Mouse (Mus musculus): Measurements from ENCODE around the gene Hist1h4i.
"Not testable (repeated sequence)": the region's sequence is repeated elsewhere in the genome, so short reads cannot be mapped to it uniquely, and the experiment has no call there.

Hist1h4i gene

DNA sequence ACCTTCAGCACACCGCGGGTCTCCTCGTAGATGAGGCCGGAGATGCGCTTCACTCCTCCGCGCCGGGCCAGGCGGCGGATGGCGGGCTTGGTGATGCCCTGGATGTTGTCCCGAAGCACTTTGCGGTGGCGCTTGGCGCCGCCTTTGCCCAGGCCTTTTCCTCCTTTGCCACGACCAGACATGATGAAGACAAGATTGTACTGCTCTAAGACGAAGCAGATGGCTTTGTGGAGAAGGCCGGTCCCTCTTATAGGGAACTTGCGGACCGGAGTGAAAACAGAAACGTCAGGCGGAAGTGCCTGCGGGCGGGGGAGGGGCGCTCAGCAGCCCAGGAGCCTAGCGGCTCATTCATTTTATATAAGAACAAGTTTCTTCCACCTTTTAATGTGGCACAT is at the start of gene Hist1h4i:
Hist1h4i (minus strand) TSS at position 221 of the 395 bp plus-strand sequence.
- peak; percentile 84 for DNase-seq (ENCODE audit: low read depth, low spot score)

DNA sequence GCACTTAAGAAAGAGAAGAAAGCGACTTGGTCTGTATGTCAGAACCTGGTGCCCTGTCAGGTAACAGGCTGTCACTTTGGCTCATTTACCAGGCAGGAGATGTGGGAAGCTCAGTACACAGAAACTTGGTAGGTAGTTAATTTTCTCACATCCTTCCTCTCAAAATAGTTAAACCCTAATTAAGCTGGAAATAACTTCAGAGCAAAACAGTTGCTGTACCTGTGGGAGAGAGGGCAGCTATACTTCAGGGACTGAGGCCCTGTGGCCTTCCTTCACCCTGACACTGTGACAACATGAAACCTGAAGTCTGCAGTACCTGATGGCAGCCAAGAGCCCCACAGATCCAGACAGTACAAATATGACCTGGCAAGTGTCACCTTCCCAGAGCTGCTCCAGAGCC is 43.0 kb upstream of the Hist1h4i start, which contains the start of gene Vmn1r188:
Vmn1r188 (plus strand) TSS at position 301 of the 400 bp plus-strand sequence.
- DNase-seq (ENCODE audit: low read depth, low spot score) = not testable (repeated sequence)

DNA sequence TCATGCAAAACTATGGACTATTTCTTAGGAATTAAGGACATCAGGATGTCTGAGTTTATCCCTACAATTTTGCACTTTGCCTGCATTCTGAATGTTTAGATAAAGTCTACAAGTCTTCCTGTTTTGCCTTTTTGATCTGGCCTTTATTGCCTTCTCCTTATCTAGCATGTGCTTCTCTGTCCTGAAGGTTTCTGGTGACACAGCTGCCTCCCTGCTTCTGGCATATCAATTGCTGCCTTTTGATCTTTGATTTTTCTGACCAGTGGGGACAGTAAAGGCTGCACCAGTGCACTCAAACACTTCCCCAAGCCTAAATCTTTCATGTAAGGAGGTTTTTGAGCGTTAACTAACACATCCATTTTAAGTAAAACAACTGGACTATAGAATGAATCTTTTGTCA is 22.3 kb upstream of the Hist1h4i start:
- no peak for DNase-seq (ENCODE audit: low read depth, low spot score)

DNA sequence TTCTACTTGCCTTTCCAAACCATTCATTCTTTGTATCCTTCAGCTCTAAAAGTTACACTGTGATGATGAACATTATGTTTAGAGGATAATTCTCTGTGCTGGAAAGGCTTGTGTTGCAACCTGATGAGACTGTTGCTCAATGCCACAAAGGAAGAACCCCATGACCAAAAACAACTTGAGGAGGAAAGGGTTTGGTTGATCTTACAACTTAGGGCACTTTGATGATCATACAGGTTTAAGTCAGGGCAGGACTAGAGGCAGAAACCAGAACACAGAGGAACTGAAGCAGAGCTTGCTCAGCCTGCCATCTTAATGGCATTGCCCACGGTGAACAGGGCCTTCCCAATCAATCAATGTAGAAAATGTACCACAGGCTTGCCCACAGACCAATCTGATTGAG is 20.3 kb upstream of the Hist1h4i start:
- DNase-seq (ENCODE audit: low read depth, low spot score) = no peak

DNA sequence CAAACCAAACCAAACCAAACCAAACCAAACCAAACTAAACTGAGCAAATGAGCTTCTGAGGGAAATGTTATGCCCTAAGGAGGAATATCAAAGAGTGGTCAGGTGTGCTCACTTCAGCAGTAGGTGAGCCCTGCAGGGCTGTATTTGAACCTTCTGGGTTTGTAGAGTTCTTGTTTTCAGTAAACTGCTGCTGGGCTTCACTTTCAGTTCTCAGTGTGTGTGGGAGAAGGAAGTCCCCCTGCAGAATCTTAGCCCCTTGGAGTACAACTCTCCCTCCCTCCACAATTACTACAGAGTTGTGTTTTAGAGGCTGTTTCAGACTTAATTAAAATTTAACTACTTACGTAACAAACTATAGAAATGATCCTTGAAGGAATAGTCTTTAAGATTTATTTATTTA is 12.6 kb upstream of the Hist1h4i start:
- no peak for DNase-seq (ENCODE audit: low read depth, low spot score)

DNA sequence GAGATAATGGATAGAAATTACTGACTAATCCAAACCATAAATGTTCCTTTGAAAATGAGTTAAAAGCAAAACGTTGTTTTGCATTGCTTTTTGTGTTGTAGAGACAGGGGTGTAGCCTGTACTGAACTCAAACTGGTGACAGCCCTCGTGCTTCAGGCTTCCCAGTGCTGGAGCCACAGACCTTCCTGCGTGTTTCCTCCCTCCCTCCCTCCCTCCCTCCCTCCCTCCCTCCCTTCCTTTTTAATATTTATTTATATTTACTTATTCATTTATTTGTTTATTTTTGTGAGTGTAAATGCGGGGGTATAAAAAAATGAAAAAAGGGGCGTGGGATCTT is 10.3 kb upstream of the Hist1h4i start:
- DNase-seq (ENCODE audit: low read depth, low spot score) = no peak

DNA sequence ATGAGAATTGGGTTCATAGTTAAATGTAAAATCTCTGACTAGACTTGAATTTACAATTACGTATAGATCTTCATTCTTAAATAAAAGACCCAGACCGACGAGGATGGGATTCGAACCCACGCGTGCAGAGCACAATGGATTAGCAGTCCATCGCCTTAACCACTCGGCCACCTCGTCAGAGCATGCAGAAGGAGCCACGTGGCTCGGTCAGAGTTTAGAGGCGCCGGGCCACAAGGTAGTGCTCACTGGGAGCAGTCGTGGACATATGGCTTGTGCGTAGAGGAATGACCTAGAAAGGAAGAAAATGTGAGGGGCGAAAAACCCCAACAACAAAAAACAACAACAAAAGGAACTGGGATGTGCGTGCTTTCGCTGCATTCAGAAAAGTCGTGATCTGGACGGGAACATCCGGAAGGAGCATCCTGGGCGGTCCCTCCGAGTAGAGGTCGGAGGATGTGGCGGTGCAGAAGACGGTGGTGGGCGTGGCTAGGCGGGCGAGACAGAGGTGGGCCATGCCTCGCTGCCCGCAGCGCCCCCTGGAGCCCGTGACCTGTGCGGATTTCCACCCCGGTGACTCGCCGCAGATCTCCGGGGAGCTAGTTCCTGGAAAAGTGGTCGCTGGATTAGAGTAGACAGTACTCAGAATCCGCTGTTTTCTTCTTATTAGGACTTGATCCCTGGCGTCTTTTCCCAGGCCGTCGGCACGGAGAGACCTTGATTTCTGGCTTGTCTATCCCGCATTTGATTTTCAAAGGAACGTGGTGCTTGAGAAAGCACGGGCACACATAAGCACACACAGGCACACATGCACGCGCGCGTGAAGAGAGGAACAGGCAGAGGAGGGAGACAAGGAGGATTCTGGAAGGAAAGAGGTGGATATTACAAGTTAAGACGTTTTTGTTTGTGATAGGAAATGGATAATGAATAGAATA is 9.7 kb upstream of the Hist1h4i start:
- peak; percentile 90 for DNase-seq (ENCODE audit: low read depth, low spot score)

DNA sequence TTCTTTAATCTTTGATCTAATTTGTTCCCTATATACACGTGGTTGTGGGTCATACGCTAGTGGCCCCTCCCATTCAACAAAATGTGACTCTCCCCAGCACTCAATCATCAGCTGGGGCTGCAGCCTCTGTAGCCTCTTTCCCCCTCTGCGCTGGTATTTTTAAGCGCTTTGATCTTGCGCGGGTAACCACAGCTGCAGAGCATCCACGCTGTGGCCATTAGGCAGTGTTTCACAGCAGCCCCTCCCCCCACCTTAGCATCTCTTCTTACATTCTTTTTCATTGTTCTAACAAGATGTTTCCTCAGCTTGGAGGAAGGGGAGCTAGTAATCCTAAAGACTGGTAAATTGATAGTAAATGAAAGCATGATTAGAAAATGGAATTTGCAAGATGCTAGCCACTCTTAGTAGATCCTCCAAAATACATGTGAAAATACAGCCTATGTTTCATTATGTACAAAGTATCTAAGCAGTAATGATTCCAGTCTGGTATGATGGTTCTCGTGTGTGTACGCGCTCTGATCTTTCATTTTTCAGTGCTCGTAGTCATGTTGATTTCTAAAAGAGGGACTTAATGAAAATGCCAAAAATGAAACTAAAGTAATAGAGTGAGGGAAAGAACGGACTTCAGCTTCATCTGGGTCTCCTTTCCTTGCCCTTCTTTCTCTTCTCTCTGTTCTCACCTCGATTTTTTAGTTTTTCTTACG is 8.7 kb upstream of the Hist1h4i start:
- no peak for DNase-seq (ENCODE audit: low read depth, low spot score)

DNA sequence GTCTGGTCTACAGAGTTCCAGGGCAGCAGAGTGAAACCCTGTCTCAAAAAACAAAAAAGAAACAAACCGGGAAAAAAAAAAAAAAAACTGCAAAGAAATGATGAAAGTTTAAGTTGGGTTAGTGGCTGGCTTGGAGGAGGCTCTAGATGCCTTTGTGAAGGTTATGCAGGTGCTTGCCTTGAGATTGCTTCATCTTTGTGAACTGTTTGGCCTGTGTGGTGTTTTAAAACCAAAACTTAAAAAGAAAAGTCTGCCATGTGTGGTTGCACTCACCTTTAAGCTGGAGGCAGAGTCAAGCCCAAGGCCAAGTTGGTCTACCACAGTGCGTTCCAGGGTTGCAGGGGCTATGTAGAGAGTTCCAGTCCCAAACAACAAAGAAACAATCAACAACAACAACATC is 7.9 kb upstream of the Hist1h4i start:
- no peak for DNase-seq (ENCODE audit: low read depth, low spot score)

DNA sequence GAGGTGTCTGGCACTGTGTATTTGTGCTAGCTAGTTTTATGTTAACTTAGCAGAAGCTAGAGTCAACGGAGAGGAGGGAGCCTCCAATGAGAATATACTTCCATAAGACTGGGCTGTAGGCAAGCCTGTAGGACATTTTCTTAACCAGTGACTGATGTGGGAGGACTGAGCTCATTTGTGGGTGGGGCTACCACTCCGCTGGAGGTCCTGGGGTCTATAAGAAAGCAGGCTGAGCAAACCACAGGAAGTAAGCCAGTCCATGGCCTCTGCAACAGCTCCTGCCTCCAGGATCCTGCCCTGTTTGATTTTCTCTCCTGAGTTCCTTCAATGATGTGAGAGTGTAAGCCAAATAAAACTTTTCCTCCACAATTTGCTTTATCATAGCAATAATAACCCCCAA is 4.1 kb upstream of the Hist1h4i start:
- no peak for DNase-seq (ENCODE audit: low read depth, low spot score)

DNA sequence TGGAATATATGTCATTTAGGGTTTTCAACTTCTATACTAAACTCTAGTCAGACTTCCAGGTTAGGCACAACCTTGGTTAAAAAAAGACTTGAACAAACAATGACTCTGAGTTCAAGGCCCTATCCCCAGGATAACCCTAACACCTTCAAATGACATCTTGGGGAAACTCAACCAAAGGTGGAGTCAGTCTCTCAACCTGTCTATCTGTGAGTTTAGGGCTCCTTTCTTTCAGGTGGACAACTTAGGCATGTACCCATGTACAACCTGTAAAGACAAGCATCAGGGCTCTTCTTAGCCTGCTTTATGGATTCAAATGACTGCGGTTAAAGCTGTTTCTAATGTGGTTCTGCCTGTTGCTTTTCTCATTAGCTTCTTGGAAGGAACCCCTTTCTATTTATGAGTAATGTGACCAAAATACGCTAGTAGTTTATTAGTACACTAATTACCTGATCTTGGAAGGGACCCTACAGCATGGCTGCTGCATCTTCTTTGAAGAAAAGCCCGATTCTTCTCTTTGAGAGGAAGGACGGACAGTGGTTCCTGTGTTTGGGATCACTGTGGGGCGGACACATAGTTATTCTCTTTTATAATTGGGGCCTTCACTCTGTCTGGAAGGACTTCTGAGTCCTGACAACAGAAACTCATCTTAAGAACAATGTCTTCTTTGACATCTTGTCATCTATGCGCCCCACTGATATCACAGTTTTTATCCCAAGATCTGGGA is 3.4 kb upstream of the Hist1h4i start:
- no peak for DNase-seq (ENCODE audit: low read depth, low spot score)

DNA sequence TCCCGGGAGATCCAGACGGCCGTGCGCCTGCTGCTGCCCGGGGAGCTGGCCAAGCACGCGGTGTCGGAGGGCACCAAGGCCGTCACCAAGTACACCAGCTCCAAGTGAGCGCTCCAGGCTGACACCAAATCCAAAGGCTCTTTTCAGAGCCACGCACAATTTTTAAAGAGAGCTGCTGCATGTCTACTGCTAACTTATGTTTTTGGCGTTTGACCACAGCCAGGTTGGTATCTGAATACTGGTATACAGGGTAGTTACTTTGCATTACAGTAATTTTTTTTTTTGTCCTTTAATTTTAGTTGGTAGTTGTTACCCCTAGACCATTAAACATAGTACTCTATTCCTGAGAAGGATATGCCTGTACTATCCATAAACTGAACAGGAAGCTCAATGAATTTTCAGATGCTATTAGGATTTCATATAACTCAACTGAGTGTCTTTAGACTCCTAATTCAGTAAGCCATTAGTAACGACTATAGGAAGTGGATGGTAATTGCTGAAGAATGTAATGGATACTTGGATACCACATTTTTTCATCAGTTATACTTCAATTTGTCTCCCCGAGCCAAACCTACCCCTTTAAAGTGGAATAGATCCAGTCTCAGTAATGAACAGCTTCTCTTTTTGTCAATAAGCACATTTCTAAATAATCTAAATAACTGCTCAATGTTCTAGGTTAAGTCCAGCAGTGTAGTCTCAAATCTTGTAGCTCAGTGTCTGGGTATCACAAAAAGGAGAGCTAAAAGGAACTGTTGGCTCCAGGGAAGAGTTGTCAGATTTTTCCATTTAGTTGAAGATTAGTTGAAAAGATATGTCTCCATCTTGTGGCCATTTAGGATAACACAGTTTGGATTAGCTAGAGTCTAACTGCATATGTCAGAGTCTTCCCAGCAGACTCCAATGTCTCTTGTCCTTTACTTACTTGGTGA is 2.6 kb upstream of the Hist1h4i start:
- DNase-seq (ENCODE audit: low read depth, low spot score) = no peak

DNA sequence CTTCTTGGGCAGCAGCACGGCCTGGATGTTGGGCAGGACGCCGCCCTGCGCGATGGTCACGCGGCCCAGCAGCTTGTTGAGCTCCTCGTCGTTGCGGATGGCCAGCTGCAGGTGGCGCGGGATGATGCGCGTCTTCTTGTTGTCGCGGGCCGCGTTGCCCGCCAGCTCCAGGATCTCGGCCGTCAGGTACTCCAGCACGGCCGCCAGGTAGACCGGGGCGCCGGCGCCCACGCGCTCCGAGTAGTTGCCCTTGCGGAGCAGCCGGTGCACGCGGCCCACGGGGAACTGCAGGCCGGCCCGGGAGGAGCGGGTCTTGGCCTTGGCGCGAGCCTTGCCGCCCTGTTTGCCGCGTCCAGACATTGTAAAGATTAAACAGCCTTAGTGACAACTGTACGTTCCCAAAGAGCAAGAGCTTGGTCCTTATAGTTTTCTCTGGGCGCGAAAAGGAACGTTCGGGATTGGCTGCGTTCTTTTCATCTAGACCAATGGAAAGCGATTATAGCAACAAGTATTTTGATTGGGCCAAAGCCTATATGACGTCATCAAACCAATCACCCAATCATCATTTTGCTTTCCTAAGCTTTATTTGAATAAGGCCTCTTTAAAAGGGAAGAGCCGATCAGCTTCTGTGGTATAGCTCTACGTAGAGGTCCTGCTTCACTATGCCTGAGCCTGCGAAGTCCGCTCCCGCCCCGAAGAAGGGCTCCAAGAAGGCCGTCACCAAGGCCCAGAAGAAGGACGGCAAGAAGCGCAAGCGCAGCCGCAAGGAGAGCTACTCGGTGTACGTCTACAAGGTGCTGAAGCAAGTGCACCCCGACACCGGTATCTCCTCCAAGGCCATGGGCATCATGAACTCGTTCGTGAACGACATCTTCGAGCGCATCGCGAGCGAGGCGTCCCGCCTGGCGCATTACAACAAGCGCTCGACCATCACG is 1.7 kb upstream of the Hist1h4i start, which contains the start of the genes Hist1h2ag and Hist1h2bj:
Hist1h2ag (minus strand) TSS at position 377 of the 935 bp plus-strand sequence.
Hist1h2bj (plus strand) TSS at position 647 of the 935 bp plus-strand sequence.
- DNase-seq (ENCODE audit: low read depth, low spot score) = peak; percentile 95

DNA sequence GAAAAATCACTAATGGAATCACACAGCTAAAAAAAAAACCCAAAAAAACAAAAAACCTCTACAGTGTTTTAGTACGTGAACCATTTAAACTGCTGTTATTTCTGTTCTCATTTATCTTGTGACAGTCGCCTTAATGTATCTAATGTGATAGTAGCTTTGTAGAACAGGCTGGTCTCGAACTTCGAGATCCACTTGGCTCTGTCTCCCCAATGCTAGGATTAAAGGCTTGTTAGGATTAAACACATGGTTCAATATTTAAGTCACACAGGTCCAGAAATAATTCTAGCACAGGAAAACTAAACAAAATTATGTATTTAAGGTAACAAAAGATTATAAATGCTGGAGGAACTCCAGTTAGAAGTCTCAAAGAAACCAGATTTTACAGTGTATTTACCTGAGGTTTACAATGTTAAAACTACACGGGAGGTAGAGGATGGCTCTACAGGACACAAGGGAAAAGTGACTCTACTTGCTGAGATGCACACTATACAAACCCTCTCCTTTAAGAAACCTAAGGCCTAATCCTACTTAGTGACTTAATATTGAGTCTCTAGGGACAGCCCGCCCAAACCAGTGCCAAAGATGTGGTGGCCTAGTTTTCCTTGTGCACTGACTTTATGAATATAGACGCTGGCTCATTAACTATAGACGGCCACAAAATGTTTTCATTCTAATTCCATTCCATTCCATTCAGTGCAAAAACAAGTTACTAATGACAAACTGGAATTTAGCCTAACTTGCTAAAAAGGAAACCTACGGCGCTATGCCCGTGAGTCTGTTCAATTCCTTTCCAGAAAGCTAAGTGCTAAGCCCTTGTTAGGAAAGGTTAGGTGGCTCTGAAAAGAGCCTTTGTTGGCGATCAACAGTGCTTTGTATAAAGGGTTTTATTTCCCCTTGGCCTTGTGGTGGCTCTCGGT is 747 bp upstream of the Hist1h4i start:
- DNase-seq (ENCODE audit: low read depth, low spot score) = no peak

DNA sequence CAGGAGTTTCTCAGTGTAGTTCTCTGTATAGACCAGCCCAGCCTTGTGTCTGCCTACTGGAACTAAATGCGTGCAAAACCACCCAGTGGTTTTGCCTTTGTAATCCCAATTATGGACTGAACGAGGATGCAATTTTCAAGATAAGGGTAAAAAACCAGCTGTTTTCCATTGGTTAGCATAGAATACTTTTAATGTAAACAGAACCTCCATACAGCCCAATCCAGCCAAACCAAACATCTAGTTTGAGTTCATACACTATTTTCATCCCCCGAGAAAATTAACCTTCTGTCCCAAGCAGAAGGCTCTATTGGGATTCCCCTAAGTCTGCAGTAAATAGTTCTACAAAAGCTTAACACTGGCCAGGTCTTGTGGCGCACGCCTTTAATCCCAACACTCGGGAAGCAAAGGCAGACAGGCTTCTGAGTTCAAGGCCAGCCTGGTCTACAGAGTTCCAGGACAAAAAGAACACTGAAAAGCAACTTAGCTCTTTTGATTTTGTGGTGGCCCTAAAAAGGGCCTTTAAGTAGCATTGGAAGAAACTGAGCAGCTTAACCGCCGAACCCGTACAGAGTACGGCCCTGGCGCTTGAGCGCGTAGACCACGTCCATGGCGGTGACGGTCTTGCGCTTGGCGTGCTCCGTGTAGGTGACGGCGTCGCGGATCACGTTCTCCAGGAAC is 559 bp downstream of the Hist1h4i start:
- no peak for DNase-seq (ENCODE audit: low read depth, low spot score)

DNA sequence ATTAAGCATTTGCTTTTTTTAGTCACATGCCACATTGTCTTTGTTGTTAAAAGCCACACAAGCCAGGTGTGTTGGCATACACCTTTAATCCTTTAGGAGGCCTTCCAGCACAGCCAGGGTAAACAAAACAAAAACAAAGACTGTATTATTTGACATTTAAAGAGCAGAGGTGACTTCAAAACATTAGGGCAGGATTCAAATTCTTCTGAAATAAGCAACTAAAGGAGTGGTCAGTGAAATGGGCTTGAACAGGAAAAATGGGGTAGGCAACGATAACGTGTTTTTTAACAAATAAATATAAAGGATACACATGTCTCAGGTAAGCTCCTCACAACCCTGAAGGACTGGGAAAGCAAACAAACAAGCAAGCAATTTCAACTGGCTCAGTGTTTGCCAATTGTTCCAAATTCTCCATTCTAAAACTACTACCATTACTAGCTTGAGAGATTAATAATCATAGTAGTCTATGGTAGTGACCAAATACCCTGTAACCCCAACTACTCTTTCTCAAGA is 1.2 kb downstream of the Hist1h4i start:
- DNase-seq (ENCODE audit: low read depth, low spot score) = no peak

DNA sequence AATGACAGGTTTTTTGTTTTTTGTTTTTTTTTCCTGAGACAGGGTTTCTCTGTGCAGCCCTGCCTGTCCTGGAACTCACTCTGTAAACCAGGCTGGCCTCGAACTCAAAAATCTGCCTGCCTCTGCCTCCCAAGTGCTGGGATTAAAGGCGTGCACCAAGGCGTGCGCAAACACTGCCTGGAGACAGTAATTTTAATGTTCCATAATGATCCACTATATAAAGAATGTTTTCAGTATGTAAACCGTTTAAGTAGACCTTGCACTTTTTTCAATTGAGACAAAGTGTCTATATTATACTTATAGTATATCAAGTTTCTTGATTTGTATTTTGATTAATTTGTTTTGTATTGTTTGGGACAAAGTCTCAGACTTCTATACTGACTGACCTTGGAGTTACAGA is 1.8 kb downstream of the Hist1h4i start:
- no peak for DNase-seq (ENCODE audit: low read depth, low spot score)

DNA sequence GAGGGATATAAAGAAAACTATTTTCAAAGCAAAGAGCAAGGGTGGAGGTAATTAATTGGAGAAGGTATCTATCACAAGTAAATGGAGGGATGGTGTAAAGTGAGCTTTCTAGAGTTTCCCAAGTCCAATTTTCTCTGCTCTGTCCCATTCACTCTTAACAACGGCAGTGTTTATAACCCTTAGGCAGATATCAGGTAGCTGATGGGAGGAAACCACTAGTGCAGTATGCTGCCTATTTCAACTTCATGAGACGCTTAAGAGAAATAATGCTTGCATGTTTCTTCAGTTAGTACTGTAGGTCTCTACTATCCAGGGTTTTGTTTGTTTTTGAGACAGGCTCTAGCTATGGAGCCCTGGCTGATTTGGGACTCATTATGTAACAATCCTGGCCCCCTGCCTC is 3.7 kb downstream of the Hist1h4i start:
- no peak for DNase-seq (ENCODE audit: low read depth, low spot score)
